ENCODE assay signal across 8 mouse cellular contexts in genomic region chr8:17664371-17665141, GRCm38 (mm10).
DNase-seq lines count a peak whose midpoint lies in the region; ATAC-seq and TF ChIP-seq lines count a peak whose summit lies in the region.

No protein-coding gene starts in this region.

- no peaks in the 10 kb centered on the region for H3K9me3 ChIP-seq in neural tube, embryonic 11.5 days (ENCODE audit: control insufficient read depth, low read length)

- no peaks in the 10 kb centered on the region for H3K36me3 ChIP-seq in neural tube, embryonic 11.5 days (ENCODE audit: control insufficient read depth, insufficient read depth, low read length)

- 45% methylated on average over 6 of the region's 6 CpGs for WGBS in neural tube, embryonic 11.5 days
- WGBS in olfactory bulb, adult 2 months: 40% methylated on average over 6 of the region's 6 CpGs

- no peak overlapping the region for H3K4me2 ChIP-seq in neural tube, embryonic 11.5 days (ENCODE audit: low read depth)

- no peak overlapping the region for H3K9ac ChIP-seq in neural tube, embryonic 11.5 days (ENCODE audit: low read length)

- no peak for TF ChIP-seq POLR2A in olfactory bulb, adult 2 months (IDR thresholded peaks at IDR 0.05; ENCODE audit: insufficient read depth, low read depth, low read length)

- no peaks in the 10 kb centered on the region for H3K4me1 ChIP-seq in neural tube, embryonic 11.5 days (ENCODE audit: control insufficient read depth, insufficient read depth, low read length)
- no peaks in the 10 kb centered on the region for H3K4me1 ChIP-seq in olfactory bulb, adult 2 months (ENCODE audit: control insufficient read depth, insufficient read depth, low read length)

- peak; percentile 44 for DNase-seq in neural tube, embryonic 11.5 days (ENCODE audit: low spot score)
- DNase-seq in neural tube, embryonic 10.5 days (ENCODE audit: extremely low spot score, low spot score): no peak
- peak; percentile 58 to 69 for DNase-seq in frontal cortex, postnatal 10 days (ENCODE audit: low spot score in 2 of 2)
- DNase-seq in left cerebral cortex, adult 18-20 months (ENCODE audit: low spot score in 2 of 2): peak; percentile 68 to 79
- no peak for DNase-seq in kidney, postnatal 36 days
- no peak for DNase-seq in spleen, postnatal 4 days (ENCODE audit: low spot score in 2 of 2)
- DNase-seq in kidney, adult 9 months: no peak

- H3K27me3 ChIP-seq in neural tube, embryonic 11.5 days (ENCODE audit: control insufficient read depth, insufficient read depth, low read length): no peaks in the 10 kb centered on the region

- peak; percentile 95 for ATAC-seq in neural tube, embryonic 11.5 days (ENCODE audit: insufficient read depth, low FRiP score, low TSS enrichment)

- 0 out of 2 replicates have a peak overlapping the region, but pooled peaks have one; percentile 27 for H3K27ac ChIP-seq in neural tube, embryonic 11.5 days (ENCODE audit: low read depth, low read length)
- peak overlapping the region; percentile 37; the same call in 1 of the 2 replicates for H3K27ac ChIP-seq in olfactory bulb, adult 2 months (ENCODE audit: insufficient read depth, low read depth, low read length)

- no peak overlapping the region for H3K4me3 ChIP-seq in neural tube, embryonic 11.5 days (ENCODE audit: low read depth, low read length)
- H3K4me3 ChIP-seq in olfactory bulb, adult 2 months (ENCODE audit: insufficient read depth, low read depth, low read length): no peak overlapping the region

- no peak for TF ChIP-seq CTCF in olfactory bulb, adult 2 months (IDR thresholded peaks at IDR 0.05; ENCODE audit: insufficient read depth, low read depth, low read length)

Comparison
In these comparisons a context has a peak if more than half of its experiments do, and no peak if none do; other contexts are left out.
1. DNase-seq: peak in neural tube, embryonic 11.5 days (single experiment), frontal cortex, postnatal 10 days (2 of 2) and left cerebral cortex, adult 18-20 months (2 of 2); none in neural tube, embryonic 10.5 days (single experiment), kidney, postnatal 36 days (0 of 2), spleen, postnatal 4 days (0 of 2) and kidney, adult 9 months (single experiment).